Mouse (Mus musculus): ENCODE data around the gene Ly6g6e. TPM values are rescaled to one million over a fixed set of nuclear protein-coding genes. Genes with fewer than 3 reads are reported as not detected.
A peak's percentile ranks its signal among the peaks of the same experiment; 100 is the strongest.
"Not testable (repeated sequence)": the region's sequence is repeated elsewhere in the genome, so short reads cannot be mapped to it uniquely, and the experiment has no call there.

The Ly6g6e gene
- polyA plus RNA-seq, 1 experiment from 2014 or later: 1.6 TPM

- peak; percentile 27 for ATAC-seq (replicated peaks; ENCODE audit: low FRiP score)
- H3K27me3 ChIP-seq: no peaks in the 10 kb centered on the region
- no peaks in the 10 kb centered on the region for H3K9me3 ChIP-seq (replicated peaks)
- H3K36me3 ChIP-seq: peaks cover 61% of the 10 kb centered on the region
- peak overlapping the region; percentile 97 for H3K4me3 ChIP-seq (replicated peaks)
- peaks cover 30% of the 10 kb centered on the region for H3K4me1 ChIP-seq
- H3K27ac ChIP-seq: peak overlapping the region; percentile 85
- H3K9ac ChIP-seq: peak overlapping the region; percentile 98
- under 1% methylated on average over 33 of the region's 33 CpGs for WGBS
- peak overlapping the region; percentile 96 for H3K4me2 ChIP-seq
These were observed 44.0 kb downstream of the Ly6g6e start for GRCm38 (mm10) chr17:35120745-35121142.

- Histone ChIP-seq H3K9me3 (replicated peaks) (no peaks in the 10 kb centered on the region), H3K27ac (peak within 1 kb of the TSS; percentile 94), H3K4me3 (replicated peaks) (peak within 1 kb of the TSS; percentile 97), H3K36me3 (peaks cover 56% of the 10 kb centered on the region), H3K4me2 (peak within 1 kb of the TSS; percentile 96), H3K9ac (peak within 1 kb of the TSS; percentile 98), H3K4me1 (peaks cover 35% of the 10 kb centered on the region), H3K27me3 (no peaks in the 10 kb centered on the region)
- peak; percentile 94 for ATAC-seq (replicated peaks; ENCODE audit: low FRiP score)
- under 1% methylated on average over 50 of the region's 50 CpGs for WGBS
These were observed 44.6 kb downstream of the Ly6g6e start, which contains the start of gene Gpank1 for GRCm38 (mm10) chr17:35121143-35121799. TSS of gene Gpank1 (plus strand) at chr17:35121455.

- peaks cover 51% of the 10 kb centered on the region for H3K36me3 ChIP-seq
- H3K4me3 ChIP-seq (replicated peaks): peak within 1 kb of the TSS; percentile 97
- 0% methylated on average over 19 of the region's 19 CpGs for WGBS
- no peak; the same call in 1 of the 2 replicates for ATAC-seq (replicated peaks; ENCODE audit: low FRiP score)
- H3K27me3 ChIP-seq: no peaks in the 10 kb centered on the region
- H3K4me2 ChIP-seq: peak within 1 kb of the TSS; percentile 96
- peaks cover 41% of the 10 kb centered on the region for H3K4me1 ChIP-seq
- peak within 1 kb of the TSS; percentile 98 for H3K9ac ChIP-seq
- H3K9me3 ChIP-seq (replicated peaks): no peaks in the 10 kb centered on the region
- H3K27ac ChIP-seq: peak within 1 kb of the TSS; percentile 94
These were observed 45.2 kb downstream of the Ly6g6e start, which contains the start of gene Csnk2b for GRCm38 (mm10) chr17:35121871-35122303. TSS of gene Csnk2b (minus strand) at chr17:35122053.

DNA sequence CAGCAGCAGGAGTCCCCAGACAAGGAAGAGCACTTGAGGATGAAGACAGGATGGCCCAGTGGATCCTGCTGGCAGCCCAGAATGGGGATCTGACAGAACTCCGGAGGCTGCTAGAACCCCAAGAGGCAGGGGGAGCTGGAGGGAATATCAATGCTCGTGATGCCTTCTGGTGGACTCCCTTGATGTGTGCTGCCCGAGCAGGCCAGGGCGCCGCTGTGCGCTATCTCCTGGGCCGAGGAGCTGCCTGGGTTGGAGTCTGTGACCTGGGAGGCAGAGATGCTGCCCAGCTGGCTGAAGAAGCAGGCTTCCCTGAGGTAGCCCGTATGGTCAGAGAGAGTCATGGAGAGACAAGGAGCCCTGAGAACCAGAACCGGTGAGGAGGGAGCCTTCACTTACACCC lies 46.6 kb downstream of the Ly6g6e start:
- H3K36me3 ChIP-seq: peaks cover 44% of the 10 kb centered on the region
- WGBS: 88% methylated on average over 9 of the region's 9 CpGs
- H3K9ac ChIP-seq; ATAC-seq (replicated peaks; ENCODE audit: low FRiP score); H3K27ac ChIP-seq; H3K4me2 ChIP-seq; H3K27me3 ChIP-seq; H3K4me3 ChIP-seq (replicated peaks); H3K9me3 ChIP-seq (replicated peaks): not testable (repeated sequence)
- peaks cover 52% of the 10 kb centered on the region for H3K4me1 ChIP-seq

- not testable (repeated sequence) for ATAC-seq (replicated peaks; ENCODE audit: low FRiP score); H3K27me3 ChIP-seq; H3K9me3 ChIP-seq (replicated peaks); H3K4me3 ChIP-seq (replicated peaks); H3K4me2 ChIP-seq; H3K27ac ChIP-seq; H3K9ac ChIP-seq
- H3K36me3 ChIP-seq: peaks cover 39% of the 10 kb centered on the region
- H3K4me1 ChIP-seq: peaks cover 60% of the 10 kb centered on the region
- 92% methylated on average over 12 of the region's 12 CpGs for WGBS
These were observed 47.7 kb downstream of the Ly6g6e start for GRCm38 (mm10) chr17:35124261-35124896.

- Histone ChIP-seq H3K27me3 (no peaks in the 10 kb centered on the region), H3K4me3 (replicated peaks) (0 out of 2 replicates have a peak overlapping the region, but pooled peaks have one; percentile 75), H3K27ac (0 out of 2 replicates have a peak overlapping the region, but pooled peaks have one; percentile 93), H3K4me2 (peak overlapping the region; percentile 80; the same call in 1 of the 2 replicates), H3K36me3 (peaks cover 40% of the 10 kb centered on the region), H3K9me3 (replicated peaks) (no peaks in the 10 kb centered on the region), H3K9ac (no peak overlapping the region), H3K4me1 (peaks cover 53% of the 10 kb centered on the region)
- ATAC-seq (replicated peaks; ENCODE audit: low FRiP score): no peak
- 100% methylated on average over 1 of the region's 1 CpGs for WGBS
These were observed 48.4 kb downstream of the Ly6g6e start for GRCm38 (mm10) chr17:35125081-35125480.

GRCm38 (mm10) chr17:35125578-35125977 lies 48.9 kb downstream of the Ly6g6e start:
- H3K4me1 ChIP-seq: peaks cover 48% of the 10 kb centered on the region
- peak overlapping the region; percentile 80 for H3K4me2 ChIP-seq
- no peak for ATAC-seq (replicated peaks; ENCODE audit: low FRiP score)
- H3K36me3 ChIP-seq: peaks cover 45% of the 10 kb centered on the region
- H3K4me3 ChIP-seq (replicated peaks): peak overlapping the region; percentile 75
- H3K27me3 ChIP-seq: no peaks in the 10 kb centered on the region
- peak overlapping the region; percentile 77 for H3K9ac ChIP-seq
- no peaks in the 10 kb centered on the region for H3K9me3 ChIP-seq (replicated peaks)
- H3K27ac ChIP-seq: peak overlapping the region; percentile 93
- 32% methylated on average over 6 of the region's 6 CpGs for WGBS

GRCm38 (mm10) chr17:35126206-35126611 lies 49.5 kb downstream of the Ly6g6e start, which contains the start of gene D17H6S53E:
TSS of gene D17H6S53E (plus strand) at chr17:35126373.
- Histone ChIP-seq H3K4me1 (peaks cover 48% of the 10 kb centered on the region), H3K4me3 (replicated peaks) (peak within 1 kb of the TSS; percentile 75), H3K9ac (peak within 1 kb of the TSS; percentile 77), H3K4me2 (peak within 1 kb of the TSS; percentile 80), H3K9me3 (replicated peaks) (no peaks in the 10 kb centered on the region), H3K27me3 (no peaks in the 10 kb centered on the region), H3K27ac (peak within 1 kb of the TSS; percentile 93), H3K36me3 (peaks cover 45% of the 10 kb centered on the region)
- WGBS: under 1% methylated on average over 36 of the region's 36 CpGs
- peak; percentile 30 for ATAC-seq (replicated peaks; ENCODE audit: low FRiP score)

DNA sequence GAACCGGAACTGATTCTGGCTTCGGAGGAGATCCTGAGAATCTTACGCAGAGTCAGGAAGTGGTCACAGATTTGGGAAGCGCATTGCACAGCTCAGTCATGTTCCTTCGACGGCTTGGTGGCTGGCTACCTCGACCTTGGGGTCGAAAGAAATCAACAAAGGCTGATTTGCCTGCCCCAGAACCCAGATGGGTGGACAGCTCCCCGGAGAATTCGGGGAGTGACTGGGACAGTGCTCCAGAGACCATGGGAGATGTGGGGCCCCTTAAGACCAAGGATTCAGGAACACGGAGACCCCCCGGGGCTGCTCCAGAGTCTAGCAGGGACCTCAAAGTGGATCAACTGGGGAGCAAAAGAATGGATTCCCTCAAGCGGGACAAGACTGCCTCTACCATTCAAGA lies 50.3 kb downstream of the Ly6g6e start:
- Histone ChIP-seq H3K27me3 (no peaks in the 10 kb centered on the region), H3K4me2 (peak overlapping the region; percentile 80), H3K27ac (peak overlapping the region; percentile 93), H3K9ac (peak overlapping the region; percentile 77; the same call in 1 of the 2 replicates), H3K4me1 (peaks cover 54% of the 10 kb centered on the region), H3K9me3 (replicated peaks) (no peaks in the 10 kb centered on the region), H3K36me3 (peaks cover 45% of the 10 kb centered on the region), H3K4me3 (replicated peaks) (peak overlapping the region; percentile 75)
- no peak for ATAC-seq (replicated peaks; ENCODE audit: low FRiP score)
- WGBS: 63% methylated on average over 13 of the region's 13 CpGs

Other genes starting within 250 kb of the Ly6g6e start
- 29.4 and 29.6 TPM in 2 replicates for gene Stk19, start 240.0 kb upstream of the Ly6g6e start, polyA plus RNA-seq (2015; fragmentation: Nextera tagmentation; extraction: Ambion mirVana)
- 62.7 and 73.0 TPM in 2 replicates for gene Dxo, start 239.9 kb upstream of the Ly6g6e start, polyA plus RNA-seq (2015; fragmentation: Nextera tagmentation; extraction: Ambion mirVana)
- gene Skiv2l, start 226.7 kb upstream of the Ly6g6e start, polyA plus RNA-seq (2015; fragmentation: Nextera tagmentation; extraction: Ambion mirVana): 48.5 and 53.1 TPM in 2 replicates
- gene Nelfe, start 226.5 kb upstream of the Ly6g6e start, polyA plus RNA-seq (2015; fragmentation: Nextera tagmentation; extraction: Ambion mirVana): 101 and 116 TPM in 2 replicates
- gene Cfb, start 214.4 kb upstream of the Ly6g6e start, polyA plus RNA-seq (2015; fragmentation: Nextera tagmentation; extraction: Ambion mirVana): 12.1 and 13.3 TPM in 2 replicates
- gene Zbtb12, start 197.4 kb upstream of the Ly6g6e start, polyA plus RNA-seq (2015; fragmentation: Nextera tagmentation; extraction: Ambion mirVana): 5.0 TPM in 2 replicates
- gene Gm20547, start 194.9 kb upstream of the Ly6g6e start, polyA plus RNA-seq (2015; fragmentation: Nextera tagmentation; extraction: Ambion mirVana): not detected in 2 replicates
- 2.6 and 3.6 TPM in 2 replicates for gene C2, start 178.6 kb upstream of the Ly6g6e start, polyA plus RNA-seq (2015; fragmentation: Nextera tagmentation; extraction: Ambion mirVana)
- 80.1 and 93.7 TPM in 2 replicates for gene Ehmt2, start 178.4 kb upstream of the Ly6g6e start, polyA plus RNA-seq (2015; fragmentation: Nextera tagmentation; extraction: Ambion mirVana)
- 12.4 and 13.0 TPM in 2 replicates for gene Slc44a4, start 162.4 kb upstream of the Ly6g6e start, polyA plus RNA-seq (2015; fragmentation: Nextera tagmentation; extraction: Ambion mirVana)
- 33.7 and 37.0 TPM in 2 replicates for gene Neu1, start 145.6 kb upstream of the Ly6g6e start, polyA plus RNA-seq (2015; fragmentation: Nextera tagmentation; extraction: Ambion mirVana)
- 0.49 and 0.53 TPM in 2 replicates for gene Hspa1b, start 117.7 kb upstream of the Ly6g6e start, polyA plus RNA-seq (2015; fragmentation: Nextera tagmentation; extraction: Ambion mirVana)
- gene Gm20481, start 107.0 kb upstream of the Ly6g6e start, polyA plus RNA-seq (2015; fragmentation: Nextera tagmentation; extraction: Ambion mirVana): not detected in 2 replicates
- gene Hspa1a, start 104.7 kb upstream of the Ly6g6e start, polyA plus RNA-seq (2015; fragmentation: Nextera tagmentation; extraction: Ambion mirVana): 7.8 and 8.4 TPM in 2 replicates
- 0.81 and 1.6 TPM in 2 replicates for gene Hspa1l, start 104.2 kb upstream of the Ly6g6e start, polyA plus RNA-seq (2015; fragmentation: Nextera tagmentation; extraction: Ambion mirVana)
- gene Lsm2, start 95.0 kb upstream of the Ly6g6e start, polyA plus RNA-seq (2015; fragmentation: Nextera tagmentation; extraction: Ambion mirVana): 229 and 231 TPM in 2 replicates
- gene Vars, start 75.9 kb upstream of the Ly6g6e start, polyA plus RNA-seq (2015; fragmentation: Nextera tagmentation; extraction: Ambion mirVana): 128 and 140 TPM in 2 replicates
- 0.19 and 0.29 TPM in 2 replicates for gene Vwa7, start 60.3 kb upstream of the Ly6g6e start, polyA plus RNA-seq (2015; fragmentation: Nextera tagmentation; extraction: Ambion mirVana)
- 6.2 and 6.8 TPM in 2 replicates for gene Sapcd1, start 48.9 kb upstream of the Ly6g6e start, polyA plus RNA-seq (2015; fragmentation: Nextera tagmentation; extraction: Ambion mirVana)
- gene Msh5, start 30.2 kb upstream of the Ly6g6e start, polyA plus RNA-seq (2015; fragmentation: Nextera tagmentation; extraction: Ambion mirVana): 5.2 and 5.4 TPM in 2 replicates
- gene Clic1, start 26.9 kb upstream of the Ly6g6e start, polyA plus RNA-seq (2015; fragmentation: Nextera tagmentation; extraction: Ambion mirVana): 300 and 320 TPM in 2 replicates
- 324 and 356 TPM in 2 replicates for gene Ddah2, start 17.9 kb upstream of the Ly6g6e start, polyA plus RNA-seq (2015; fragmentation: Nextera tagmentation; extraction: Ambion mirVana)
- 1.6 TPM in 1 of 2 replicates, not detected in the other for gene Ly6g6c, start 11.5 kb upstream of the Ly6g6e start, polyA plus RNA-seq (2015; fragmentation: Nextera tagmentation; extraction: Ambion mirVana)
- 0.41 and 0.52 TPM in 2 replicates for gene Mpig6b, start 10.7 kb upstream of the Ly6g6e start, polyA plus RNA-seq (2015; fragmentation: Nextera tagmentation; extraction: Ambion mirVana)
- 5.0 and 6.0 TPM in 2 replicates for gene Ly6g6d, start 1.2 kb downstream of the Ly6g6e start, polyA plus RNA-seq (2015; fragmentation: Nextera tagmentation; extraction: Ambion mirVana)
- gene Ly6g6f, start 8.7 kb downstream of the Ly6g6e start, polyA plus RNA-seq (2015; fragmentation: Nextera tagmentation; extraction: Ambion mirVana): not detected in 2 replicates
- 94.7 and 103 TPM in 2 replicates for gene Abhd16a, start 12.4 kb downstream of the Ly6g6e start, polyA plus RNA-seq (2015; fragmentation: Nextera tagmentation; extraction: Ambion mirVana)
- gene Ly6g5c, start 31.4 kb downstream of the Ly6g6e start, polyA plus RNA-seq (2015; fragmentation: Nextera tagmentation; extraction: Ambion mirVana): not detected in 2 replicates
- 0.99 and 1.9 TPM in 2 replicates for gene Ly6g5b, start 38.5 kb downstream of the Ly6g6e start, polyA plus RNA-seq (2015; fragmentation: Nextera tagmentation; extraction: Ambion mirVana)
- gene Gpank1, start 44.6 kb downstream of the Ly6g6e start, polyA plus RNA-seq (2015; fragmentation: Nextera tagmentation; extraction: Ambion mirVana): 19.0 and 20.3 TPM in 2 replicates
- 281 and 284 TPM in 2 replicates for gene Csnk2b, start 45.2 kb downstream of the Ly6g6e start, polyA plus RNA-seq (2015; fragmentation: Nextera tagmentation; extraction: Ambion mirVana)
- gene D17H6S53E, start 49.5 kb downstream of the Ly6g6e start, polyA plus RNA-seq (2015; fragmentation: Nextera tagmentation; extraction: Ambion mirVana): 10.5 and 12.2 TPM in 2 replicates
- 21.0 and 25.7 TPM in 2 replicates for gene Apom, start 55.1 kb downstream of the Ly6g6e start, polyA plus RNA-seq (2015; fragmentation: Nextera tagmentation; extraction: Ambion mirVana)
- gene Bag6, start 58.3 kb downstream of the Ly6g6e start, polyA plus RNA-seq (2015; fragmentation: Nextera tagmentation; extraction: Ambion mirVana): 56.1 and 64.9 TPM in 2 replicates
- gene Prrc2a, start 88.0 kb downstream of the Ly6g6e start, polyA plus RNA-seq (2015; fragmentation: Nextera tagmentation; extraction: Ambion mirVana): 176 and 209 TPM in 2 replicates
- 8.8 and 9.2 TPM in 2 replicates for gene Aif1, start 99.2 kb downstream of the Ly6g6e start, polyA plus RNA-seq (2015; fragmentation: Nextera tagmentation; extraction: Ambion mirVana)
- gene Lst1, start 111.5 kb downstream of the Ly6g6e start, polyA plus RNA-seq (2015; fragmentation: Nextera tagmentation; extraction: Ambion mirVana): 12.1 and 13.7 TPM in 2 replicates
- gene Ltb, start 117.5 kb downstream of the Ly6g6e start, polyA plus RNA-seq (2015; fragmentation: Nextera tagmentation; extraction: Ambion mirVana): 0.53 and 0.72 TPM in 2 replicates
- gene Tnf, start 125.1 kb downstream of the Ly6g6e start, polyA plus RNA-seq (2015; fragmentation: Nextera tagmentation; extraction: Ambion mirVana): 0.12 TPM in 1 of 2 replicates, not detected in the other
- 0.10 TPM in 1 of 2 replicates, not detected in the other for gene Lta, start 128.4 kb downstream of the Ly6g6e start, polyA plus RNA-seq (2015; fragmentation: Nextera tagmentation; extraction: Ambion mirVana)
- gene Gm16181, start 143.9 kb downstream of the Ly6g6e start, polyA plus RNA-seq (2015; fragmentation: Nextera tagmentation; extraction: Ambion mirVana): 0.65 and 0.69 TPM in 2 replicates
- 6.2 and 6.4 TPM in 2 replicates for gene Atp6v1g2, start 156.8 kb downstream of the Ly6g6e start, polyA plus RNA-seq (2015; fragmentation: Nextera tagmentation; extraction: Ambion mirVana)
- 11.3 and 12.4 TPM in 2 replicates for gene Nfkbil1, start 158.9 kb downstream of the Ly6g6e start, polyA plus RNA-seq (2015; fragmentation: Nextera tagmentation; extraction: Ambion mirVana)
- 531 and 538 TPM in 2 replicates for gene Ddx39b, start 164.8 kb downstream of the Ly6g6e start, polyA plus RNA-seq (2015; fragmentation: Nextera tagmentation; extraction: Ambion mirVana)
- 64.5 and 66.1 TPM in 2 replicates for gene H2-D1, start 185.8 kb downstream of the Ly6g6e start, polyA plus RNA-seq (2015; fragmentation: Nextera tagmentation; extraction: Ambion mirVana)
- 0.13 TPM in 1 of 2 replicates, not detected in the other for gene H2-Q1, start 243.5 kb downstream of the Ly6g6e start, polyA plus RNA-seq (2015; fragmentation: Nextera tagmentation; extraction: Ambion mirVana)

All from kidney, embryonic 15.5 days (tissue).